Mouse (Mus musculus) lung, postnatal 36 days (tissue): ENCODE results near the gene 4930564D02Rik.

Experiments
- DNase-seq: peaks from one replicate; pipeline ENCODE4 v3.0.0; 2022; ENCODE audit warnings: mixed read lengths

The 4930564D02Rik gene

GRCm38 (mm10) chr3:105066544-105066943, at the start of gene 4930564D02Rik:
4930564D02Rik (plus strand) TSS chr3:105066844.
- no peak for DNase-seq

GRCm38 (mm10) chr3:105017314-105017713, 49.3 kb upstream of the 4930564D02Rik start:
- DNase-seq, result no peak

- DNase-seq, result peak; percentile 81
These were observed 48.4 kb upstream of the 4930564D02Rik start for GRCm38 (mm10) chr3:105018085-105018782.

- no peak for DNase-seq
These were observed 47.9 kb upstream of the 4930564D02Rik start for GRCm38 (mm10) chr3:105018783-105019105.

GRCm38 (mm10) chr3:105019826-105020692, 46.6 kb upstream of the 4930564D02Rik start:
- peak; percentile 88 for DNase-seq

GRCm38 (mm10) chr3:105023371-105024005, 43.2 kb upstream of the 4930564D02Rik start:
- peak; percentile 64 for DNase-seq

- DNase-seq, result peak; percentile 67
These were observed 30.3 kb upstream of the 4930564D02Rik start for GRCm38 (mm10) chr3:105036281-105036847.

GRCm38 (mm10) chr3:105037240-105037770, 29.3 kb upstream of the 4930564D02Rik start:
- DNase-seq, result no peak

GRCm38 (mm10) chr3:105040002-105040401, 26.6 kb upstream of the 4930564D02Rik start:
- DNase-seq, result no peak

GRCm38 (mm10) chr3:105040983-105041625, 25.5 kb upstream of the 4930564D02Rik start:
- no peak for DNase-seq

- DNase-seq, result no peak
These were observed 22.9 kb upstream of the 4930564D02Rik start for GRCm38 (mm10) chr3:105043746-105044145.

- DNase-seq, result no peak
These were observed 19.8 kb upstream of the 4930564D02Rik start for GRCm38 (mm10) chr3:105046870-105047269.

GRCm38 (mm10) chr3:105047616-105048015, 19.0 kb upstream of the 4930564D02Rik start:
- peak; percentile 81 for DNase-seq

- DNase-seq, result no peak
These were observed 16.8 kb upstream of the 4930564D02Rik start for GRCm38 (mm10) chr3:105049848-105050247.

GRCm38 (mm10) chr3:105051103-105051502, 15.5 kb upstream of the 4930564D02Rik start:
- DNase-seq, result no peak

- no peak for DNase-seq
These were observed 14.3 kb upstream of the 4930564D02Rik start for GRCm38 (mm10) chr3:105052171-105052936.

GRCm38 (mm10) chr3:105052937-105053697, 13.5 kb upstream of the 4930564D02Rik start, which contains the start of gene Cttnbp2nl:
Cttnbp2nl (minus strand) TSS chr3:105053146.
- peak; percentile 99 for DNase-seq

- DNase-seq, result no peak
These were observed 13.0 kb upstream of the 4930564D02Rik start for GRCm38 (mm10) chr3:105053698-105054001.

GRCm38 (mm10) chr3:105054952-105055351, 11.7 kb upstream of the 4930564D02Rik start:
- peak; percentile 94 for DNase-seq

- DNase-seq, result peak; percentile 82
These were observed 11.0 kb upstream of the 4930564D02Rik start for GRCm38 (mm10) chr3:105055666-105056065.
